Comparison of ENCODE assay signal across 19 mouse cellular contexts in the genomic region with DNA sequence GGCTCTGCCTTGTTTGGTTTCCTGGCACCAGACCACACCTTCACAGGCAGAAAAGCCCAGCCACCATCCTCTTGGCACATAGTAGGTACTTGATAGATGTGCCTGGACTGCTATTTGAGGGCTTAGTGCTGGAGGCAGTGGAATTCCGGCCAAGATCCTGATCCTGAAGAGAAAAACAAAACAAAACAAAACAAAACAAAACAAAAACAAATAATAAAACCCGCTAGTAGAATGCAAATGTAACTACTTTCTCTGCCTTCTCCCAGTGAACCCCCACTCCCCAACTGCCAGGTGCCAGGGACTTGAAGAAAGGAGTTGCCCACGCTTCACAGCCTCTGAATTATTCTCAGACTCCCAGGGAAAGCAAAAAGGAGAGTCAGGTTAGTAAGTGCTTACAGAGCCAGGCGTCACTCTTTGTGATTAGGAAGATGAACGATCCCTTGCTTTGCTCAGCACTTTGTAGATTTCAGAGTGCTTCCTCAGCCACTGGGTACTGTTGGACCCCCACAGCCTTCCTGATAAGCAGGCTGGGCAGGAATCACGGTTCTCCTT. TPM values are rescaled to one million over a fixed set of nuclear protein-coding genes. Genes with fewer than 3 reads are reported as not detected.
DNase-seq lines count a peak whose midpoint lies in the region; ATAC-seq and TF ChIP-seq lines count a peak whose summit lies in the region.
"Had no signal": no experiment of that assay in that cellular context is flagged by ENCODE, and none has a peak within 500 bp of the region (broad histone marks: within the 10 kb centered on the region; RNA-seq: fewer than 3 reads in every experiment).

No protein-coding gene starts in this region.

- no peak overlapping the region for H3K4me3 ChIP-seq in embryonic facial prominence, embryonic 15.5 days (replicated peaks)
- H3K4me3 ChIP-seq in embryonic facial prominence, embryonic 10.5 days: no peak overlapping the region
- no peak overlapping the region for H3K4me3 ChIP-seq in hindbrain, embryonic 14.5 days (replicated peaks; ENCODE audit: low read length)
- H3K4me3 ChIP-seq in hindbrain, embryonic 10.5 days: no peak overlapping the region
- no peak overlapping the region for H3K4me3 ChIP-seq in liver, postnatal 0 days (ENCODE audit: low read depth, low read length)
- H3K4me3 ChIP-seq in liver, embryonic 12.5 days: no peak overlapping the region
- H3K4me3 ChIP-seq in macrophage (ENCODE audit: inconsistent target): no peak overlapping the region
- H3K4me3 ChIP-seq: heart, embryonic 15.5 days; left cerebral cortex, adult 2 months; midbrain, embryonic 12.5 days had no signal

- no peak for TF ChIP-seq CTCF in liver, postnatal 0 days (IDR thresholded peaks at IDR 0.05; ENCODE audit: low read depth)

- H3K9ac ChIP-seq in embryonic facial prominence, embryonic 15.5 days: no peak overlapping the region
- no peak overlapping the region for H3K9ac ChIP-seq in hindbrain, embryonic 14.5 days
- H3K9ac ChIP-seq in liver, postnatal 0 days (replicated peaks): no peak overlapping the region
- H3K9ac ChIP-seq in liver, embryonic 12.5 days: no peak overlapping the region
- H3K9ac ChIP-seq: heart, embryonic 15.5 days; midbrain, embryonic 12.5 days had no signal

- H3K79me2 ChIP-seq in macrophage (ENCODE audit: inconsistent target): peaks cover 100% of the 10 kb centered on the region

- ATAC-seq in embryonic facial prominence, embryonic 15.5 days (ENCODE audit: insufficient number of reproducible peaks, low FRiP score, low TSS enrichment, low read depth): no peak
- no peak for ATAC-seq in hindbrain, embryonic 14.5 days (ENCODE audit: low FRiP score)
- no peak for ATAC-seq in liver, postnatal 0 days
- ATAC-seq in liver, embryonic 12.5 days: no peak
- ATAC-seq: Patski had no signal

- H3K36me3 ChIP-seq in embryonic facial prominence, embryonic 15.5 days: no peaks in the 10 kb centered on the region
- H3K36me3 ChIP-seq in embryonic facial prominence, embryonic 10.5 days (replicated peaks): no peaks in the 10 kb centered on the region
- H3K36me3 ChIP-seq in hindbrain, embryonic 14.5 days (replicated peaks; ENCODE audit: control insufficient read depth, insufficient read depth): no peaks in the 10 kb centered on the region
- H3K36me3 ChIP-seq in hindbrain, embryonic 10.5 days: no peaks in the 10 kb centered on the region
- 0 out of 2 replicates have a peak, but pooled peaks cover 3% of the 10 kb centered on the region for H3K36me3 ChIP-seq in liver, postnatal 0 days (replicated peaks; ENCODE audit: insufficient read depth, low read length)
- no peaks in the 10 kb centered on the region for H3K36me3 ChIP-seq in liver, embryonic 12.5 days
- H3K36me3 ChIP-seq in macrophage (ENCODE audit: inconsistent target): 0 out of 2 replicates have a peak, but pooled peaks cover 7% of the 10 kb centered on the region
- H3K36me3 ChIP-seq: heart, embryonic 15.5 days; midbrain, embryonic 12.5 days had no signal

- no peak for DNase-seq in embryonic facial prominence, embryonic 10.5 days (ENCODE audit: low spot score)
- no peak for DNase-seq in hindbrain, embryonic 14.5 days (ENCODE audit: low spot score)
- DNase-seq in hindbrain, embryonic 10.5 days (ENCODE audit: low spot score): no peak
- DNase-seq in liver, postnatal 0 days: no peak
- no peak for DNase-seq in layer of hippocampus, postnatal 36 days
- DNase-seq: cerebellum, adult 9-11 months; lung, postnatal 10 days; spleen, adult 18-20 months; thymus, postnatal 25 days had no signal

- peak overlapping the region; percentile 28; the same call in 1 of the 2 replicates for H3K27ac ChIP-seq in embryonic facial prominence, embryonic 15.5 days (replicated peaks)
- H3K27ac ChIP-seq in embryonic facial prominence, embryonic 10.5 days (replicated peaks): no peak overlapping the region
- 0 out of 2 replicates have a peak overlapping the region, but pooled peaks have one; percentile 47 for H3K27ac ChIP-seq in hindbrain, embryonic 14.5 days
- no peak overlapping the region for H3K27ac ChIP-seq in hindbrain, embryonic 10.5 days
- H3K27ac ChIP-seq in liver, postnatal 0 days (ENCODE audit: low read depth): 0 out of 2 replicates have a peak overlapping the region, but pooled peaks have one; percentile 2
- H3K27ac ChIP-seq in liver, embryonic 12.5 days: no peak overlapping the region
- H3K27ac ChIP-seq in macrophage: peak overlapping the region; percentile 62
- H3K27ac ChIP-seq: heart, embryonic 15.5 days; left cerebral cortex, adult 2 months; midbrain, embryonic 12.5 days had no signal

- H3K9me3 ChIP-seq in embryonic facial prominence, embryonic 15.5 days (replicated peaks): no peaks in the 10 kb centered on the region
- no peaks in the 10 kb centered on the region for H3K9me3 ChIP-seq in embryonic facial prominence, embryonic 10.5 days
- no peaks in the 10 kb centered on the region for H3K9me3 ChIP-seq in hindbrain, embryonic 14.5 days (ENCODE audit: control insufficient read depth, low read length)
- H3K9me3 ChIP-seq in hindbrain, embryonic 10.5 days: no peaks in the 10 kb centered on the region
- H3K9me3 ChIP-seq in liver, postnatal 0 days (ENCODE audit: low read length): no peaks in the 10 kb centered on the region
- H3K9me3 ChIP-seq in liver, embryonic 12.5 days (replicated peaks): no peaks in the 10 kb centered on the region
- H3K9me3 ChIP-seq: heart, embryonic 15.5 days; midbrain, embryonic 12.5 days had no signal

- no peak overlapping the region for H3K4me2 ChIP-seq in embryonic facial prominence, embryonic 15.5 days (replicated peaks)
- H3K4me2 ChIP-seq in hindbrain, embryonic 14.5 days (replicated peaks): no peak overlapping the region
- no peak overlapping the region for H3K4me2 ChIP-seq in liver, postnatal 0 days (ENCODE audit: low read depth, low read length)
- H3K4me2 ChIP-seq in liver, embryonic 12.5 days: no peak overlapping the region
- H3K4me2 ChIP-seq: heart, embryonic 15.5 days; liver, embryonic 11.5 days; midbrain, embryonic 12.5 days had no signal

- WGBS in embryonic facial prominence, embryonic 15.5 days: 48% methylated on average over 6 of the region's 6 CpGs
- WGBS in embryonic facial prominence, embryonic 10.5 days: 43% methylated on average over 6 of the region's 6 CpGs
- 33% methylated on average over 6 of the region's 6 CpGs for WGBS in hindbrain, embryonic 14.5 days
- 31% methylated on average over 6 of the region's 6 CpGs for WGBS in hindbrain, embryonic 10.5 days
- 55% methylated on average over 6 of the region's 6 CpGs for WGBS in liver, postnatal 0 days (ENCODE audit: insufficient replicate concordance)
- WGBS in liver, embryonic 12.5 days (ENCODE audit: insufficient replicate concordance): 35% methylated on average over 6 of the region's 6 CpGs
- 68% methylated on average over 6 of the region's 6 CpGs for WGBS in macrophage (ENCODE audit: missing documents)

- H3K27me3 ChIP-seq in embryonic facial prominence, embryonic 15.5 days: no peaks in the 10 kb centered on the region
- H3K27me3 ChIP-seq in embryonic facial prominence, embryonic 10.5 days (replicated peaks; ENCODE audit: low read depth, poor library complexity, severe bottlenecking): no peaks in the 10 kb centered on the region
- H3K27me3 ChIP-seq in hindbrain, embryonic 14.5 days (ENCODE audit: control insufficient read depth, insufficient read depth, low read length): no peaks in the 10 kb centered on the region
- no peaks in the 10 kb centered on the region for H3K27me3 ChIP-seq in hindbrain, embryonic 10.5 days (ENCODE audit: insufficient read depth, poor library complexity, severe bottlenecking)
- H3K27me3 ChIP-seq in liver, postnatal 0 days (ENCODE audit: insufficient read depth, low read length): no peaks in the 10 kb centered on the region
- no peaks in the 10 kb centered on the region for H3K27me3 ChIP-seq in liver, embryonic 12.5 days (replicated peaks)
- H3K27me3 ChIP-seq: CH12.LX; heart, embryonic 15.5 days; midbrain, embryonic 12.5 days; Patski had no signal

- TF ChIP-seq EP300 in liver, postnatal 0 days (IDR thresholded peaks at IDR 0.05; ENCODE audit: low read depth): no peak

- H3K4me1 ChIP-seq in embryonic facial prominence, embryonic 15.5 days: peaks cover 43% of the 10 kb centered on the region
- H3K4me1 ChIP-seq in embryonic facial prominence, embryonic 10.5 days: peaks cover 33% of the 10 kb centered on the region
- no peaks in the 10 kb centered on the region for H3K4me1 ChIP-seq in hindbrain, embryonic 14.5 days (replicated peaks; ENCODE audit: control insufficient read depth, insufficient read depth, low read length)
- peaks cover 30% of the 10 kb centered on the region for H3K4me1 ChIP-seq in hindbrain, embryonic 10.5 days (replicated peaks)
- H3K4me1 ChIP-seq in liver, postnatal 0 days (ENCODE audit: insufficient read depth): peaks cover 7% of the 10 kb centered on the region
- peaks cover 25% of the 10 kb centered on the region for H3K4me1 ChIP-seq in liver, embryonic 12.5 days

RNA-seq across cellular contexts. Expression of gene Ubtd1, which starts 10.4 kb away (rescaled TPM):
- polyA plus RNA-seq in embryonic facial prominence, embryonic 15.5 days (2015; fragmentation: Nextera tagmentation; extraction: Ambion mirVana): 33.2 and 34.2 TPM in 2 replicates
- 13.2 and 13.5 TPM in 2 replicates for polyA plus RNA-seq in embryonic facial prominence, embryonic 10.5 days (2016; fragmentation: Nextera tagmentation; extraction: Ambion mirVana)
- polyA plus RNA-seq in hindbrain, embryonic 14.5 days (2014; fragmentation: Nextera tagmentation; extraction: Ambion mirVana): 8.6 and 9.2 TPM in 2 replicates
- polyA plus RNA-seq in hindbrain, embryonic 10.5 days (2016; fragmentation: Nextera tagmentation; extraction: Ambion mirVana): 11.5 and 16.9 TPM in 2 replicates
- 6.9 and 9.0 TPM in 2 replicates for polyA plus RNA-seq in liver, postnatal 0 days (2015; fragmentation: Nextera tagmentation; extraction: Ambion mirVana)
- 5.6 and 5.7 TPM in 2 replicates for polyA plus RNA-seq in liver, embryonic 12.5 days (2016; fragmentation: Nextera tagmentation; extraction: Ambion mirVana)
- total RNA-seq in macrophage (2018; cell fraction: chromatin; rRNA removed): 10 to 100 TPM in 20 of 26 experiments, 1 to 10 TPM in 6; 6.1 to 34.9 (median 17.0) TPM
- 10 to 100 TPM; 18.4 to 53.6 (median 41.3) TPM for total RNA-seq in macrophage (2018; cell fraction: cytosol; rRNA removed)
- total RNA-seq in macrophage (2018; cell fraction: nucleus; rRNA removed): 10 to 100 TPM in 24 of 26 experiments, 1 to 10 TPM in 2; 7.9 to 43.0 (median 21.4) TPM
- 25.8 to 42.9 TPM (median 41.2 TPM) in 3 replicates for polyA plus RNA-seq in macrophage (2018)
- 10 to 100 TPM; 13.4 to 14.5 TPM for total RNA-seq in layer of hippocampus, postnatal 36 days (2021)

RNA-seq across cellular contexts. Expression of gene Mms19, which starts 11.0 kb away (rescaled TPM):
- 35.2 and 42.0 TPM in 2 replicates for polyA plus RNA-seq in embryonic facial prominence, embryonic 15.5 days (2015; fragmentation: Nextera tagmentation; extraction: Ambion mirVana)
- polyA plus RNA-seq in embryonic facial prominence, embryonic 10.5 days (2016; fragmentation: Nextera tagmentation; extraction: Ambion mirVana): 43.1 and 45.0 TPM in 2 replicates
- 29.6 and 31.6 TPM in 2 replicates for polyA plus RNA-seq in hindbrain, embryonic 14.5 days (2014; fragmentation: Nextera tagmentation; extraction: Ambion mirVana)
- polyA plus RNA-seq in hindbrain, embryonic 10.5 days (2016; fragmentation: Nextera tagmentation; extraction: Ambion mirVana): 32.2 and 39.5 TPM in 2 replicates
- polyA plus RNA-seq in liver, postnatal 0 days (2015; fragmentation: Nextera tagmentation; extraction: Ambion mirVana): 7.3 and 9.2 TPM in 2 replicates
- polyA plus RNA-seq in liver, embryonic 12.5 days (2016; fragmentation: Nextera tagmentation; extraction: Ambion mirVana): 18.3 and 20.9 TPM in 2 replicates
- total RNA-seq in macrophage (2018; cell fraction: chromatin; rRNA removed): 100 to 1,000 TPM in 18 of 26 experiments, 10 to 100 TPM in 8; 42.8 to 286 (median 150) TPM
- total RNA-seq in macrophage (2018; cell fraction: cytosol; rRNA removed): 10 to 100 TPM; 14.3 to 42.5 (median 23.2) TPM
- 100 to 1,000 TPM in 3 of 26 experiments, 10 to 100 TPM in 23; 19.8 to 113 (median 68.3) TPM for total RNA-seq in macrophage (2018; cell fraction: nucleus; rRNA removed)
- 20.9 to 26.5 TPM (median 24.4 TPM) in 3 replicates for polyA plus RNA-seq in macrophage (2018)
- total RNA-seq in layer of hippocampus, postnatal 36 days (2021): 10 to 100 TPM; 31.8 to 37.0 TPM

RNA-seq across cellular contexts. Expression of gene Ankrd2, which starts 43.8 kb away (rescaled TPM):
- polyA plus RNA-seq in embryonic facial prominence, embryonic 15.5 days (2015; fragmentation: Nextera tagmentation; extraction: Ambion mirVana): 1.6 and 1.9 TPM in 2 replicates
- polyA plus RNA-seq in embryonic facial prominence, embryonic 10.5 days (2016; fragmentation: Nextera tagmentation; extraction: Ambion mirVana): 0.22 TPM in 1 of 2 replicates, not detected in the other
- polyA plus RNA-seq in hindbrain, embryonic 14.5 days (2014; fragmentation: Nextera tagmentation; extraction: Ambion mirVana): 0.82 and 1.2 TPM in 2 replicates
- 0.39 TPM in 1 of 2 replicates, not detected in the other for polyA plus RNA-seq in hindbrain, embryonic 10.5 days (2016; fragmentation: Nextera tagmentation; extraction: Ambion mirVana)
- polyA plus RNA-seq in liver, postnatal 0 days (2015; fragmentation: Nextera tagmentation; extraction: Ambion mirVana): 0.22 and 1.1 TPM in 2 replicates
- polyA plus RNA-seq in liver, embryonic 12.5 days (2016; fragmentation: Nextera tagmentation; extraction: Ambion mirVana): 0.11 and 0.20 TPM in 2 replicates
- under 1 TPM in 3 of 26 experiments, not detected in 23; 0.54 to 0.71 (median 0.68) TPM for total RNA-seq in macrophage (2018; cell fraction: chromatin; rRNA removed)
- total RNA-seq in macrophage (2018; cell fraction: cytosol; rRNA removed): not detected
- under 1 TPM in 1 of 26 experiments, not detected in 25; 0.46 TPM for total RNA-seq in macrophage (2018; cell fraction: nucleus; rRNA removed)
- polyA plus RNA-seq in macrophage (2018): not detected in 3 replicates
- total RNA-seq in layer of hippocampus, postnatal 36 days (2021): not detected
- total RNA-seq: CH12.LX had no signal
- polyA plus RNA-seq: heart, embryonic 15.5 days; inflammation-experienced regulatory T-cells, adult 6 months; liver, embryonic 11.5 days; midbrain, embryonic 12.5 days had no signal

RNA-seq across cellular contexts. Expression of gene Hoga1, which starts 53.4 kb away (rescaled TPM):
- 1.7 TPM in 2 replicates for polyA plus RNA-seq in embryonic facial prominence, embryonic 15.5 days (2015; fragmentation: Nextera tagmentation; extraction: Ambion mirVana)
- 1.1 and 1.3 TPM in 2 replicates for polyA plus RNA-seq in embryonic facial prominence, embryonic 10.5 days (2016; fragmentation: Nextera tagmentation; extraction: Ambion mirVana)
- 1.3 and 2.2 TPM in 2 replicates for polyA plus RNA-seq in hindbrain, embryonic 14.5 days (2014; fragmentation: Nextera tagmentation; extraction: Ambion mirVana)
- 1.3 and 1.9 TPM in 2 replicates for polyA plus RNA-seq in hindbrain, embryonic 10.5 days (2016; fragmentation: Nextera tagmentation; extraction: Ambion mirVana)
- polyA plus RNA-seq in liver, postnatal 0 days (2015; fragmentation: Nextera tagmentation; extraction: Ambion mirVana): 183 and 190 TPM in 2 replicates
- polyA plus RNA-seq in liver, embryonic 12.5 days (2016; fragmentation: Nextera tagmentation; extraction: Ambion mirVana): 11.6 and 11.9 TPM in 2 replicates
- 10 to 100 TPM in 2 of 26 experiments, 1 to 10 TPM in 22, under 1 TPM in 1, not detected in 1; 0.95 to 11.2 (median 3.6) TPM for total RNA-seq in macrophage (2018; cell fraction: chromatin; rRNA removed)
- total RNA-seq in macrophage (2018; cell fraction: cytosol; rRNA removed): 1 to 10 TPM; 1.0 to 2.4 (median 1.5) TPM
- total RNA-seq in macrophage (2018; cell fraction: nucleus; rRNA removed): 1 to 10 TPM in 25 of 26 experiments, under 1 TPM in 1; 0.92 to 5.1 (median 2.3) TPM
- 1.3 to 2.2 TPM (median 1.9 TPM) in 3 replicates for polyA plus RNA-seq in macrophage (2018)
- 1 to 10 TPM; 5.8 to 8.7 TPM for total RNA-seq in layer of hippocampus, postnatal 36 days (2021)
- total RNA-seq: CH12.LX had no signal
- polyA plus RNA-seq: inflammation-experienced regulatory T-cells, adult 6 months had no signal

RNA-seq across cellular contexts. Expression of gene Zdhhc16, which starts 58.7 kb away (rescaled TPM):
- 87.2 and 92.4 TPM in 2 replicates for polyA plus RNA-seq in embryonic facial prominence, embryonic 15.5 days (2015; fragmentation: Nextera tagmentation; extraction: Ambion mirVana)
- polyA plus RNA-seq in embryonic facial prominence, embryonic 10.5 days (2016; fragmentation: Nextera tagmentation; extraction: Ambion mirVana): 85.4 and 85.7 TPM in 2 replicates
- 70.6 and 70.8 TPM in 2 replicates for polyA plus RNA-seq in hindbrain, embryonic 14.5 days (2014; fragmentation: Nextera tagmentation; extraction: Ambion mirVana)
- polyA plus RNA-seq in hindbrain, embryonic 10.5 days (2016; fragmentation: Nextera tagmentation; extraction: Ambion mirVana): 87.1 and 92.5 TPM in 2 replicates
- polyA plus RNA-seq in liver, postnatal 0 days (2015; fragmentation: Nextera tagmentation; extraction: Ambion mirVana): 22.6 and 24.9 TPM in 2 replicates
- polyA plus RNA-seq in liver, embryonic 12.5 days (2016; fragmentation: Nextera tagmentation; extraction: Ambion mirVana): 47.3 and 48.1 TPM in 2 replicates
- 10 to 100 TPM; 30.4 to 96.2 (median 73.6) TPM for total RNA-seq in macrophage (2018; cell fraction: chromatin; rRNA removed)
- 10 to 100 TPM; 20.2 to 31.1 (median 25.7) TPM for total RNA-seq in macrophage (2018; cell fraction: cytosol; rRNA removed)
- 10 to 100 TPM; 27.2 to 91.0 (median 47.7) TPM for total RNA-seq in macrophage (2018; cell fraction: nucleus; rRNA removed)
- polyA plus RNA-seq in macrophage (2018): 17.4 to 32.6 TPM (median 29.9 TPM) in 3 replicates
- total RNA-seq in layer of hippocampus, postnatal 36 days (2021): 10 to 100 TPM; 41.9 to 45.0 TPM

Comparison
In these comparisons a context has a peak if more than half of its experiments do, and no peak if none do; other contexts are left out.
1. H3K27ac ChIP-seq: peak in embryonic facial prominence, embryonic 15.5 days (single experiment), hindbrain, embryonic 14.5 days (single experiment), liver, postnatal 0 days (single experiment) and macrophage (single experiment); none in embryonic facial prominence, embryonic 10.5 days (single experiment), hindbrain, embryonic 10.5 days (single experiment) and liver, embryonic 12.5 days (single experiment).